Mouse (Mus musculus) embryonic facial prominence, embryonic 12.5 days (tissue): ENCODE measurements at regions not wholly inside any gene's neighbourhood (a gene's known extent, or its start where the extent isn't known, plus 50 kb on each side); places are given as distances from the start of the nearest gene placed in this dataset.

Source experiments
- ATAC-seq: fragments of 200-750 bp; cut with Nextera tagmentation; 2 replicates; pipeline ENCODE4 v1.8.0; 2017; ENCODE audit not compliant: insufficient number of reproducible peaks, insufficient read depth, low FRiP score, low TSS enrichment
- H3K27ac ChIP-seq: fragments of 300-500 bp; sonication (generic); 2 replicates; pipeline ENCODE4 v1.5.1; 2016; ENCODE audit warnings: mild to moderate bottlenecking
- H3K27me3 ChIP-seq: fragments of 300-500 bp; sonication (generic); 2 replicates; pipeline ENCODE4 v1.6.1; 2016; ENCODE audit warnings: mild to moderate bottlenecking, moderate library complexity
- H3K36me3 ChIP-seq: fragments of 300-500 bp; sonication (generic); 2 replicates; pipeline ENCODE4 v1.6.1; 2016; ENCODE audit warnings: mild to moderate bottlenecking
- H3K4me1 ChIP-seq: fragments of 300-500 bp; sonication (generic); 2 replicates; pipeline ENCODE4 v1.6.1; 2016
- H3K4me2 ChIP-seq: fragments of 300-500 bp; sonication (generic); replicated peaks from 2 replicates; pipeline ENCODE4 v1.6.1; 2016; ENCODE audit warnings: mild to moderate bottlenecking, moderate library complexity
- H3K4me3 ChIP-seq: fragments of 300-500 bp; sonication (generic); 2 replicates; pipeline ENCODE4 v1.5.1; 2016; ENCODE audit warnings: mild to moderate bottlenecking
- H3K9ac ChIP-seq: fragments of 300-500 bp; sonication (generic); 2 replicates; pipeline ENCODE4 v1.6.1; 2016; ENCODE audit warnings: mild to moderate bottlenecking, moderate library complexity
- H3K9me3 ChIP-seq: fragments of 300-500 bp; sonication (generic); 2 replicates; pipeline ENCODE4 v1.6.1; 2016; ENCODE audit warnings: mild to moderate bottlenecking, moderate library complexity
- WGBS: fragments of 180-500 bp; shearing (Covaris S2); methylation state at CpG from one replicate; pipeline ENCODE4 v1.1.7; 2016; 5-methylcytosine and 5-hydroxymethylcytosine counted together

GRCm38 (mm10) chr6:147199955-147200354 lies 64.0 kb downstream of the Pthlh start:
- H3K27ac ChIP-seq = no peak overlapping the region
- H3K36me3 ChIP-seq = no peaks in the 10 kb centered on the region
- H3K4me2 ChIP-seq = no peak overlapping the region
- no peak overlapping the region for H3K9ac ChIP-seq
- no peak overlapping the region for H3K4me3 ChIP-seq
- H3K27me3 ChIP-seq = no peaks in the 10 kb centered on the region
- no peak for ATAC-seq
- no peaks in the 10 kb centered on the region for H3K9me3 ChIP-seq
- 72% methylated on average over 7 of the region's 7 CpGs for WGBS
- no peaks in the 10 kb centered on the region for H3K4me1 ChIP-seq

GRCm38 (mm10) chr6:147199411-147199810 lies 64.6 kb downstream of the Pthlh start:
- Histone ChIP-seq H3K4me2 (no peak overlapping the region), H3K27me3 (no peaks in the 10 kb centered on the region), H3K9me3 (no peaks in the 10 kb centered on the region), H3K9ac (no peak overlapping the region), H3K4me3 (no peak overlapping the region), H3K36me3 (no peaks in the 10 kb centered on the region), H3K27ac (no peak overlapping the region), H3K4me1 (no peaks in the 10 kb centered on the region)
- no peak for ATAC-seq

- no peak for ATAC-seq
- Histone ChIP-seq H3K4me1 (no peaks in the 10 kb centered on the region), H3K27ac (no peak overlapping the region), H3K36me3 (no peaks in the 10 kb centered on the region), H3K4me3 (no peak overlapping the region), H3K4me2 (no peak overlapping the region), H3K27me3 (no peaks in the 10 kb centered on the region), H3K9ac (no peak overlapping the region), H3K9me3 (no peaks in the 10 kb centered on the region)
- 78% methylated on average over 4 of the region's 4 CpGs for WGBS
Measured at GRCm38 (mm10) chr6:147196432-147196831, 67.6 kb downstream of the Pthlh start.

GRCm38 (mm10) chr6:147195277-147195676 lies 68.7 kb downstream of the Pthlh start:
- H3K9ac ChIP-seq = no peak overlapping the region
- H3K27me3 ChIP-seq = no peaks in the 10 kb centered on the region
- H3K4me1 ChIP-seq = no peaks in the 10 kb centered on the region
- no peaks in the 10 kb centered on the region for H3K36me3 ChIP-seq
- no peak for ATAC-seq
- no peak overlapping the region for H3K4me2 ChIP-seq
- H3K9me3 ChIP-seq = no peaks in the 10 kb centered on the region
- H3K4me3 ChIP-seq = no peak overlapping the region
- 75% methylated on average over 4 of the region's 4 CpGs for WGBS
- no peak overlapping the region for H3K27ac ChIP-seq

- Histone ChIP-seq H3K4me2 (no peak overlapping the region), H3K27me3 (no peaks in the 10 kb centered on the region), H3K9me3 (no peaks in the 10 kb centered on the region), H3K9ac (no peak overlapping the region), H3K27ac (no peak overlapping the region), H3K4me1 (no peaks in the 10 kb centered on the region), H3K36me3 (no peaks in the 10 kb centered on the region), H3K4me3 (no peak overlapping the region)
- no peak for ATAC-seq
- 72% methylated on average over 5 of the region's 5 CpGs for WGBS
Measured at GRCm38 (mm10) chr6:147187710-147188109, 76.3 kb downstream of the Pthlh start.

- ATAC-seq = 0 out of 2 replicates have a peak, but pooled peaks have one; percentile 47
- no peaks in the 10 kb centered on the region for H3K36me3 ChIP-seq
- no peaks in the 10 kb centered on the region for H3K27me3 ChIP-seq
- no peak overlapping the region for H3K27ac ChIP-seq
- H3K4me1 ChIP-seq = peaks cover 5% of the 10 kb centered on the region; the same call in 1 of the 2 replicates
- H3K4me3 ChIP-seq = no peak overlapping the region
- H3K9ac ChIP-seq = no peak overlapping the region
- H3K9me3 ChIP-seq = no peaks in the 10 kb centered on the region; the same call in 1 of the 2 replicates
- WGBS = 51% methylated on average over 7 of the region's 7 CpGs
- H3K4me2 ChIP-seq = no peak overlapping the region
Measured at GRCm38 (mm10) chr6:147178276-147178675, 85.7 kb downstream of the Pthlh start.

- no peak for ATAC-seq
- Histone ChIP-seq H3K36me3 (no peaks in the 10 kb centered on the region), H3K27ac (no peak overlapping the region), H3K4me2 (no peak overlapping the region), H3K27me3 (no peaks in the 10 kb centered on the region), H3K9me3 (no peaks in the 10 kb centered on the region; the same call in 1 of the 2 replicates), H3K4me3 (no peak overlapping the region), H3K4me1 (peaks cover 5% of the 10 kb centered on the region; the same call in 1 of the 2 replicates), H3K9ac (no peak overlapping the region)
- WGBS = 46% methylated on average over 1 of the region's 1 CpGs
Measured at GRCm38 (mm10) chr6:147176176-147176575, 85.0 kb downstream of the Klhl42 start.
